10 mouse cellular contexts compared by ENCODE assay signal in the genomic region with DNA sequence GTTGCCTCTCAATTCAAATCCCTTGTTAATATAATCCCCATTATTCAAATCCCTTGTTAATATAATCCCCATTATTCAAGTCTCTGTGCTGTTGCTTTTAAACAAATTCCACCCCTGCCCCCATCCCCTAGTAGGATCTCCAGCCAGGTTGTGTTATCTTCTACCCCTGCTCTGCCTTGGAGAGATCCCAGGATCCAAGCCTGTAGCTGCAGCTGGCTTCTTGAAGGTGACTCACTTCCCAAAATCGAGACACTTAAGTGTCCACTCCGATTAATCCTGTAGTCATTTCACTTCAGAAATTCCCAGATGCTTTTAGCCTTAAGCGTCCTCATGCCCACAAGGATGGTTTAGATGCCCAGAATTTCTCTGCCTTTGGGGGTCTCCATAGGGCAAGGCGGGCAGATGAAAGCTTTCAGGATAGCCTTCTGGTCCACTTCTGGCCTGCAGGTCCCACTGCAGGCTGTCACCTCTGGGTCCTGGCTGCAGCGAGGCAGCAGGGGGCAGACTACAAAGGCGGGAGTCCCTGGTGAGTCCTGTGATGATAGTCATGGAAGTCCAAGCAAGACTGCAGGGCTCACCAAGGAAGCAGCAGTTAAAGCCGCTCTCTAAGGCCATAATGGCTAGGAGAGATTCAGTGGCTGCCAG. TPM values are rescaled to one million over a fixed set of nuclear protein-coding genes. Genes with fewer than 3 reads are reported as not detected.
DNase-seq lines count a peak whose midpoint lies in the region; ATAC-seq and TF ChIP-seq lines count a peak whose summit lies in the region.
"Had no signal": no experiment of that assay in that cellular context is flagged by ENCODE, and none has a peak within 500 bp of the region (broad histone marks: within the 10 kb centered on the region; RNA-seq: fewer than 3 reads in every experiment).

No protein-coding gene starts in this region.

- no peak for ATAC-seq in embryonic facial prominence, embryonic 14.5 days (ENCODE audit: low read depth)
- ATAC-seq: Patski had no signal

- H3K4me1 ChIP-seq in heart, adult 2 months (ENCODE audit: control insufficient read depth, insufficient read depth, low read length) = no peaks in the 10 kb centered on the region
- H3K4me1 ChIP-seq in embryonic facial prominence, embryonic 14.5 days (ENCODE audit: control insufficient read depth, insufficient read depth, low read length) = peaks cover 21% of the 10 kb centered on the region

- H3K36me3 ChIP-seq in heart, adult 2 months (ENCODE audit: control insufficient read depth, insufficient read depth, low read length) = no peaks in the 10 kb centered on the region
- H3K36me3 ChIP-seq in embryonic facial prominence, embryonic 14.5 days (ENCODE audit: control insufficient read depth, insufficient read depth, low read length) = no peaks in the 10 kb centered on the region
- H3K36me3 ChIP-seq: embryonic facial prominence, embryonic 15.5 days had no signal

- no peaks in the 10 kb centered on the region for H3K27me3 ChIP-seq in heart, adult 2 months (ENCODE audit: control insufficient read depth, insufficient read depth, low read length)
- H3K27me3 ChIP-seq in embryonic facial prominence, embryonic 14.5 days (replicated peaks; ENCODE audit: control insufficient read depth, insufficient read depth, low read length) = no peaks in the 10 kb centered on the region
- H3K27me3 ChIP-seq: embryonic facial prominence, embryonic 15.5 days; Patski had no signal

- H3K9me3 ChIP-seq in embryonic facial prominence, embryonic 14.5 days (ENCODE audit: control insufficient read depth, low read length) = no peaks in the 10 kb centered on the region
- H3K9me3 ChIP-seq: embryonic facial prominence, embryonic 15.5 days had no signal

- no peaks in the 10 kb centered on the region for H3K79me2 ChIP-seq in heart, adult 2 months (replicated peaks; ENCODE audit: control insufficient read depth, insufficient read depth, low read length)

- TF ChIP-seq POLR2A in heart, adult 2 months (IDR thresholded peaks at IDR 0.05; ENCODE audit: insufficient read depth, low read depth, low read length) = no peak

- TF ChIP-seq CTCF in heart, adult 2 months (IDR thresholded peaks at IDR 0.05) = peak; percentile 66

- H3K4me3 ChIP-seq in heart, adult 2 months = no peak overlapping the region
- H3K4me3 ChIP-seq in embryonic facial prominence, embryonic 14.5 days (ENCODE audit: low read depth, low read length) = no peak overlapping the region
- H3K4me3 ChIP-seq: embryonic facial prominence, embryonic 15.5 days had no signal

- H3K4me2 ChIP-seq in embryonic facial prominence, embryonic 14.5 days (ENCODE audit: low read depth, low read length) = no peak overlapping the region
- H3K4me2 ChIP-seq: embryonic facial prominence, embryonic 15.5 days had no signal

- intact Hi-C loops in heart, adult 2 months (cut with DNase I) = no loop called here

- 53% methylated on average over 7 of the region's 7 CpGs for WGBS in heart, adult 2 months
- 66% methylated on average over 7 of the region's 7 CpGs for WGBS in embryonic facial prominence, embryonic 14.5 days

- no peak overlapping the region for H3K9ac ChIP-seq in heart, adult 2 months (ENCODE audit: low read depth, low read length)
- H3K9ac ChIP-seq in embryonic facial prominence, embryonic 14.5 days (ENCODE audit: low read depth, low read length) = no peak overlapping the region
- H3K9ac ChIP-seq: embryonic facial prominence, embryonic 15.5 days had no signal

- TF ChIP-seq EP300 in heart, adult 2 months (IDR thresholded peaks at IDR 0.05; ENCODE audit: insufficient read depth, low read depth, low read length) = no peak

- no peak overlapping the region for H3K27ac ChIP-seq in heart, adult 2 months
- no peak overlapping the region for H3K27ac ChIP-seq in embryonic facial prominence, embryonic 14.5 days (replicated peaks; ENCODE audit: low read depth, low read length)
- H3K27ac ChIP-seq: embryonic facial prominence, embryonic 15.5 days had no signal

- peak in 1 of 2 experiments; percentile 30 for DNase-seq in heart, adult 2 months
- no peak for DNase-seq in heart, adult 8-10 months (ENCODE audit: low spot score)
- peak; percentile 9 for DNase-seq in ovary, adult 18-20 months (ENCODE audit: low spot score)
- DNase-seq in ovary, postnatal 14 days (ENCODE audit: low spot score) = no peak
- DNase-seq in embryonic facial prominence, embryonic 14.5 days (ENCODE audit: low spot score) = peak; percentile 23
- peak; percentile 69 to 72 for DNase-seq in thymus, postnatal 36 days
- no peak for DNase-seq in layer of hippocampus, postnatal 10 days (ENCODE audit: low spot score in 2 of 2)
- no peak for DNase-seq in layer of hippocampus, adult 11-12 months (ENCODE audit: low spot score)

RNA-seq across cellular contexts. Expression of gene Runx1, which starts 1.8 kb away (rescaled TPM):
- total RNA-seq in heart, adult 2 months (2021) = 1 to 10 TPM; 1.8 to 2.1 TPM
- 0.97 and 2.4 TPM in 2 replicates for polyA plus RNA-seq in heart, adult 2 months (2012; rRNA removed)
- total RNA-seq in heart, adult 8-10 months (2022) = 1 to 10 TPM; 1.3 to 3.3 (median 1.7) TPM
- 13.7 and 13.9 TPM in 2 replicates for polyA plus RNA-seq in embryonic facial prominence, embryonic 14.5 days (2014; fragmentation: Nextera tagmentation; extraction: Ambion mirVana)
- total RNA-seq in layer of hippocampus, postnatal 10 days (2021) = 1 to 10 TPM in 1 of 2 experiments, under 1 TPM in 1; 0.69 to 1.1 TPM

Comparison
In these comparisons a context has a peak if more than half of its experiments do, and no peak if none do; other contexts are left out.
1. DNase-seq: peak in ovary, adult 18-20 months (single experiment), embryonic facial prominence, embryonic 14.5 days (single experiment) and thymus, postnatal 36 days (2 of 2); none in heart, adult 8-10 months (single experiment), ovary, postnatal 14 days (single experiment), layer of hippocampus, postnatal 10 days (0 of 2) and layer of hippocampus, adult 11-12 months (single experiment).